Mouse (Mus musculus) CH12.LX (cell line): ENCODE data around the gene Rtl5. TPM values are rescaled to one million over a fixed set of nuclear protein-coding genes. Genes with fewer than 3 reads are reported as not detected.

Source experiments
- DNase-seq: peaks from one replicate; pipeline ENCODE4 v3.0.0-alpha.2; 2013; ENCODE audit errors: extremely low read depth
- H3K27ac ChIP-seq: 2 replicates; pipeline ENCODE4 v1.5.1; 2012; ENCODE audit warnings: low read depth, mild to moderate bottlenecking, control low read depth, moderate library complexity; ENCODE audit not compliant: insufficient read depth
- H3K27me3 ChIP-seq: replicated peaks from 2 replicates; pipeline ENCODE3; 2012; ENCODE audit warnings: inconsistent platforms
- H3K36me3 ChIP-seq, 2 experiments: replicated peaks in 1 of 2; 2 replicates each; pipeline versions ENCODE3 to v1.6.1; 2012; ENCODE audit warnings: inconsistent platforms in 1 of 2, low read length in 1 of 2, mild to moderate bottlenecking in 1 of 2, mixed read lengths in 1 of 2, moderate library complexity in 1 of 2; ENCODE audit not compliant: control insufficient read depth in 1 of 2, insufficient read depth in 1 of 2
- H3K4me1 ChIP-seq, 2 experiments: 2 replicates each; pipeline ENCODE4 v1.6.1; 2012; ENCODE audit warnings: inconsistent platforms in 1 of 2, moderate library complexity in 1 of 2; ENCODE audit not compliant: insufficient read depth in 2 of 2, control insufficient read depth in 1 of 2
- H3K4me2 ChIP-seq: 2 replicates; pipeline ENCODE4 v1.6.1; 2012; ENCODE audit warnings: low read depth, mild to moderate bottlenecking, control low read depth; ENCODE audit not compliant: poor library complexity, insufficient read depth, severe bottlenecking
- H3K4me3 ChIP-seq, 3 experiments: fragments of 150-350 bp in 1 of 3; sonication (generic) in 1 of 3; replicated peaks in 1 of 3; 2 replicates each; pipeline versions ENCODE3 to v1.5.1; 2011 to 2012; ENCODE audit warnings: low read depth in 2 of 3, low read length in 2 of 3, mild to moderate bottlenecking in 2 of 3, moderate library complexity in 2 of 3, control low read depth in 1 of 3, improper control_type of control experiment in 1 of 3, inconsistent platforms in 1 of 3, mixed read lengths in 1 of 3; ENCODE audit not compliant: poor library complexity in 1 of 3
- H3K79me2 ChIP-seq: replicated peaks from 2 replicates; pipeline ENCODE4 v1.6.1; 2012; ENCODE audit warnings: mild to moderate bottlenecking, moderate library complexity; ENCODE audit not compliant: control insufficient read depth, poor library complexity, insufficient read depth, severe bottlenecking; ENCODE audit errors: extremely low read depth
- H3K9ac ChIP-seq: 2 replicates; pipeline ENCODE4 v1.6.1; 2012; ENCODE audit warnings: low read depth, mild to moderate bottlenecking, control low read depth, moderate library complexity; ENCODE audit not compliant: insufficient read depth
- H3K9me3 ChIP-seq: replicated peaks from 2 replicates; pipeline ENCODE3; 2012; ENCODE audit warnings: low read length, inconsistent platforms, mixed read lengths
- BHLHE40 ChIP-seq: IDR thresholded peaks from 2 replicates; pipeline ENCODE4 v1.6.1; 2011; ENCODE audit warnings: mild to moderate bottlenecking, low read depth, low read length, improper control_type of control experiment
- ELF1 ChIP-seq: IDR thresholded peaks from 2 replicates; pipeline ENCODE4 v1.6.1; 2014; ENCODE audit warnings: low read depth, mild to moderate bottlenecking, inconsistent platforms, low read length, improper control_type of control experiment
- EP300 ChIP-seq: IDR thresholded peaks from 2 replicates; pipeline ENCODE4 v1.6.1; 2011; ENCODE audit warnings: low read length, improper control_type of control experiment
- ETS1 ChIP-seq: conservative IDR thresholded peaks from 2 replicates; pipeline ENCODE4 v1.6.1; 2012; ENCODE audit warnings: low read depth, mild to moderate bottlenecking, inconsistent platforms, low read length, improper control_type of control experiment, moderate library complexity
- GABPA ChIP-seq: IDR thresholded peaks from 2 replicates; pipeline ENCODE4 v1.6.1; 2012; ENCODE audit warnings: low read depth, low read length, improper control_type of control experiment, inconsistent platforms; ENCODE audit not compliant: insufficient replicate concordance
- IRF4 ChIP-seq: IDR thresholded peaks from 2 replicates; pipeline ENCODE4 v1.6.1; 2014; ENCODE audit warnings: low read depth, mild to moderate bottlenecking, inconsistent platforms, low read length, improper control_type of control experiment
- MAZ ChIP-seq: IDR thresholded peaks from 2 replicates; pipeline ENCODE4 v1.6.1; 2012; ENCODE audit warnings: low read depth, mild to moderate bottlenecking, inconsistent platforms, low read length, improper control_type of control experiment, moderate library complexity
- MEF2A ChIP-seq: IDR thresholded peaks from 2 replicates; pipeline ENCODE4 v1.6.1; 2014; ENCODE audit warnings: low read depth, mild to moderate bottlenecking, inconsistent platforms, low read length, improper control_type of control experiment, borderline replicate concordance
- MYC ChIP-seq: IDR thresholded peaks from 2 replicates; pipeline ENCODE4 v1.6.1; 2011; ENCODE audit warnings: low read depth, mild to moderate bottlenecking, improper control_type of control experiment, low read length
- RAD21 ChIP-seq: IDR thresholded peaks from 2 replicates; pipeline ENCODE4 v1.6.1; 2011; ENCODE audit warnings: low read depth, mild to moderate bottlenecking, low read length, improper control_type of control experiment, moderate library complexity
- RCOR1 ChIP-seq: conservative IDR thresholded peaks from 2 replicates; pipeline ENCODE4 v1.6.1; 2012; ENCODE audit warnings: low read depth, mild to moderate bottlenecking, inconsistent platforms, low read length, improper control_type of control experiment
- SIN3A ChIP-seq: IDR thresholded peaks from 2 replicates; pipeline ENCODE4 v1.6.1; 2012; ENCODE audit warnings: low read length, improper control_type of control experiment, inconsistent platforms
- ZMIZ1 ChIP-seq: IDR thresholded peaks from 2 replicates; pipeline ENCODE4 v1.6.1; 2012; ENCODE audit warnings: low read depth, mild to moderate bottlenecking, inconsistent platforms, low read length, improper control_type of control experiment
- dilution Hi-C: fragments of 300-500 bp; cut with MboI; formaldehyde crosslinking; loops from 2 replicates; pipeline ENCODE4 v1.14.3; 2020; ENCODE audit warnings: low sequenced_read_pairs; ENCODE audit not compliant: extremely low pct_unique_long_range_greater_than_20kb, extremely low pct_ligation_motif_present
- in situ Hi-C: fragments of 300-500 bp; cut with MboI; formaldehyde crosslinking; loops from 3 replicates; pipeline ENCODE4 v1.14.3; 2019; ENCODE audit warnings: low sequenced_read_pairs, low pct_ligation_motif_present, low pct_unique_long_range_greater_than_20kb, mixed read lengths
- polyA plus RNA-seq: library from polyadenylated mRNA; unstranded; fragments of >175 nt; gene quantifications from 2 replicates; pipeline ENCODE4 v1.2.1, GENCODE M21; 2012; ENCODE audit warnings: low read depth; ENCODE audit not compliant: insufficient read length
- total RNA-seq, 2 experiments: library from RNA; depleted of rRNA; stranded (reverse); fragments of 300-350 nt in 1 of 2; fragments of >200 nt in 1 of 2; gene quantifications; 2 replicates each; pipeline ENCODE4 v1.2.3; 2012 to 2014

The Rtl5 gene
- total and polyA plus RNA-seq, 3 experiments, result 0.51 to 0.79 (median 0.55) TPM

GRCm38 (mm10) chrX:102101886-102102285 lies 30.8 kb upstream of the Rtl5 start:
- no peak overlapping the region for H3K27ac ChIP-seq

GRCm38 (mm10) chrX:102094381-102094904 lies 23.3 kb upstream of the Rtl5 start:
- no peaks in the 10 kb centered on the region for H3K27me3 ChIP-seq
- no peaks in the 10 kb centered on the region for H3K9me3 ChIP-seq
- H3K9ac ChIP-seq, result no peak overlapping the region
- H3K27ac ChIP-seq, result no peak overlapping the region
- peak; percentile 66 for DNase-seq
- H3K79me2 ChIP-seq, result no peaks in the 10 kb centered on the region
- H3K4me3 ChIP-seq, result no peak overlapping the region
- TF ChIP-seq MEF2A (peak; percentile 51; the same call in 1 of the 2 replicates), MYC (0 out of 2 replicates have a peak, but pooled peaks have one; percentile 13), ETS1 (peak; percentile 31; the same call in 1 of the 2 replicates), ZMIZ1 (no peak), EP300 (peak; percentile 53; the same call in 1 of the 2 replicates), BHLHE40 (peak; percentile 44; the same call in 1 of the 2 replicates), IRF4 (peak; percentile 73; the same call in 1 of the 2 replicates), MAZ (no peak)
- TF ChIP-seq, all 38 proteins: peak for 6
- dilution Hi-C loops, result no loop called here
- Histone ChIP-seq H3K36me3 (no peaks in the 10 kb centered on the region), H3K4me1 (peaks cover 8 to 30% of the 10 kb centered on the region in 2 experiments; a peak in 3 of 4 replicates), H3K4me2 (peak overlapping the region; percentile 13)
- in situ Hi-C loops, result no loop called here

More at GRCm38 (mm10) chrX:102101886-102102285, 30.8 kb upstream of the Rtl5 start:
- Histone ChIP-seq H3K9ac (no peak overlapping the region), H3K4me3 (no peak overlapping the region), H3K9me3 (no peaks in the 10 kb centered on the region), H3K4me1 (peaks cover 4 to 17% of the 10 kb centered on the region in 2 experiments; a peak in 3 of 4 replicates), H3K79me2 (no peaks in the 10 kb centered on the region), H3K36me3 (no peaks in the 10 kb centered on the region), H3K27me3 (no peaks in the 10 kb centered on the region), H3K4me2 (no peak overlapping the region)
- dilution Hi-C loops, result no loop called here
- DNase-seq, result no peak
- in situ Hi-C loops, result no loop called here
- TF ChIP-seq GABPA (no peak), MAZ (no peak), ELF1 (no peak), RCOR1 (no peak), SIN3A (no peak), IRF4 (no peak), RAD21 (no peak)
